9 mouse cellular contexts compared by ENCODE assay signal in genomic region chr5:111649012-111649411, GRCm38 (mm10).
DNase-seq lines count a peak whose midpoint lies in the region; ATAC-seq lines count a peak whose summit lies in the region.
"Had no signal": no experiment of that assay in that cellular context is flagged by ENCODE, and none has a peak within 500 bp of the region (broad histone marks: within the 10 kb centered on the region; RNA-seq: fewer than 3 reads in every experiment).

No protein-coding gene starts in this region.

- H3K4me1 ChIP-seq in forebrain, embryonic 15.5 days, result peaks cover 42% of the 10 kb centered on the region
- no peaks in the 10 kb centered on the region for H3K4me1 ChIP-seq in liver, embryonic 16.5 days (ENCODE audit: control insufficient read depth, low read depth, low read length)
- H3K4me1 ChIP-seq: liver, embryonic 15.5 days had no signal

- intact Hi-C loops in heart, postnatal 36 days (cut with DNase I), result no loop called here

- no peak overlapping the region for H3K4me3 ChIP-seq in forebrain, embryonic 15.5 days
- H3K4me3 ChIP-seq in liver, embryonic 16.5 days (ENCODE audit: low read depth, low read length), result no peak overlapping the region
- H3K4me3 ChIP-seq: liver, embryonic 15.5 days had no signal

- H3K4me2 ChIP-seq in forebrain, embryonic 15.5 days (replicated peaks), result no peak overlapping the region
- H3K4me2 ChIP-seq in liver, embryonic 16.5 days (ENCODE audit: low read depth, low read length), result no peak overlapping the region
- H3K4me2 ChIP-seq: liver, embryonic 15.5 days had no signal

- no peaks in the 10 kb centered on the region for H3K27me3 ChIP-seq in forebrain, embryonic 15.5 days
- no peaks in the 10 kb centered on the region for H3K27me3 ChIP-seq in liver, embryonic 16.5 days (ENCODE audit: control insufficient read depth, insufficient read depth, low read depth, low read length)
- H3K27me3 ChIP-seq: liver, embryonic 15.5 days had no signal

- peak overlapping the region; percentile 69 for H3K27ac ChIP-seq in forebrain, embryonic 15.5 days (replicated peaks)
- no peak overlapping the region for H3K27ac ChIP-seq in liver, embryonic 16.5 days (ENCODE audit: low read length)
- H3K27ac ChIP-seq: liver, embryonic 15.5 days had no signal

- H3K9ac ChIP-seq in forebrain, embryonic 15.5 days (replicated peaks), result peak overlapping the region; percentile 13; the same call in 1 of the 2 replicates
- H3K9ac ChIP-seq in liver, embryonic 16.5 days (ENCODE audit: low read depth, low read length), result no peak overlapping the region
- H3K9ac ChIP-seq: liver, embryonic 15.5 days had no signal

- H3K9me3 ChIP-seq in forebrain, embryonic 15.5 days, result no peaks in the 10 kb centered on the region
- no peaks in the 10 kb centered on the region for H3K9me3 ChIP-seq in liver, embryonic 16.5 days (replicated peaks; ENCODE audit: control insufficient read depth, low read length)
- H3K9me3 ChIP-seq: liver, embryonic 15.5 days had no signal

- DNase-seq in embryo, embryonic 10 days (ENCODE audit: low spot score), result peak; percentile 83
- peak; percentile 56 to 57 for DNase-seq in heart, postnatal 36 days
- DNase-seq in kidney, postnatal 36 days, result peak; percentile 67 to 71
- peak; percentile 79 for DNase-seq in retina, postnatal 1 day
- DNase-seq in ovary, adult 18-20 months (ENCODE audit: low spot score), result no peak
- no peak for DNase-seq in spleen, adult 12 weeks (ENCODE audit: low spot score)

- 11% methylated on average over 10 of the region's 10 CpGs for WGBS in forebrain, embryonic 15.5 days
- WGBS in liver, embryonic 16.5 days (ENCODE audit: insufficient replicate concordance), result 45% methylated on average over 10 of the region's 10 CpGs

- ATAC-seq in forebrain, embryonic 15.5 days (replicated peaks), result peak; percentile 78
- 0 out of 2 replicates have a peak, but pooled peaks have one; percentile 24 for ATAC-seq in liver, embryonic 16.5 days (ENCODE audit: low read depth)

- H3K36me3 ChIP-seq in forebrain, embryonic 15.5 days, result no peaks in the 10 kb centered on the region
- H3K36me3 ChIP-seq in liver, embryonic 16.5 days (ENCODE audit: control insufficient read depth, insufficient read depth), result no peaks in the 10 kb centered on the region
- H3K36me3 ChIP-seq: liver, embryonic 15.5 days had no signal

Comparison
In these comparisons a context has a peak if more than half of its experiments do, and no peak if none do; other contexts are left out.
1. DNase-seq: peak in embryo, embryonic 10 days (single experiment), heart, postnatal 36 days (2 of 2), kidney, postnatal 36 days (2 of 2) and retina, postnatal 1 day (single experiment); none in ovary, adult 18-20 months (single experiment) and spleen, adult 12 weeks (single experiment).